Mouse (Mus musculus): ENCODE measurements around the gene Zyg11a.

- no peak for TF ChIP-seq CTCF (IDR thresholded peaks at IDR 0.05; ENCODE audit: low read depth, low read length)
- no peak for TF ChIP-seq POLR2A (IDR thresholded peaks at IDR 0.05; ENCODE audit: extremely low read depth, insufficient read depth, low read length)
Observed at GRCm38 (mm10) chr4:108225341-108225872, 7.6 kb upstream of the Zyg11a start.
